In the genomic region with DNA sequence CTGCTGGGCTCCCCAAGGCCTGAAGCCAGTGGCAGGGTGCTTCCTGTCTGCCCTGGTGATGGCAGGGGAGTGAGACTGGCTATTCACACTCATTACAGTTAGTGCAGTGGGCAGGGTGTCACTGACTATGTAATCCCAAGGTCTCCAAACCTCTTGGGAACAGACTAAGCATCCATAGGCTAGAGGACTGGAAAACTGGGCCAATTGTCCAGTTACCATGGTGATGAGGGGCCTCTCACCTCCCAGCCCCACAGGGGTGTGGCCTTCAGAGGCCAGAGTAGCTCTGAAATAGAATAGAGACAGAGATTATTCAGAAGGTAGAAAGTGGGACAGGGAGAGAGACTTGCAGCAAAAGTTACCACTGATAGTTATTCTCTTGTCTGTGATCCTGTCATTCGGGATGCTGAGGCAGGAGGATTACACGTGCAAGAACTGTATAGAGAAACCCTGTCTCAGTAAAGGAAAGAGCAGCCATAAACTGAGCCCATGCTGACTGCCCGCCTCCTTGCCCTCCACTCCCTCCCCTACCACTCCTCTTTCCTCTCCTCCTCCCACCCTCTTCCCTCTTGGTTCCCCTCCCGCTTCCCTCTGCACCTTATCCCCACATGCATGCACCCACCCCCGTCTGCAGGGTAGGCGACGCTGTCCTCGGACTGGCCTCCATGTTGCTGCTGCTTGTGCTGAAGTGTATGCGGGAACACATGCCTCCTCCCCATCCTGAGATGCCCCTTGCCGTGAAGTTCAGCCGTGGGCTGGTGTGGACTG, we compare ENCODE assay signal across 8 mouse cellular contexts. TPM values are rescaled to one million over a fixed set of nuclear protein-coding genes. Genes with fewer than 3 reads are reported as not detected.
A peak's percentile ranks its signal among the peaks of the same experiment; 100 is the strongest.
DNase-seq lines count a peak whose midpoint lies in the region; ATAC-seq lines count a peak whose summit lies in the region.

No protein-coding gene starts in this region.

- H3K9me3 ChIP-seq in lung, embryonic 16.5 days (ENCODE audit: control insufficient read depth, low read length) = no peaks in the 10 kb centered on the region
- H3K9me3 ChIP-seq in forebrain, embryonic 12.5 days = no peaks in the 10 kb centered on the region
- H3K9me3 ChIP-seq in liver, embryonic 15.5 days (replicated peaks) = no peaks in the 10 kb centered on the region
- no peaks in the 10 kb centered on the region for H3K9me3 ChIP-seq in stomach, embryonic 15.5 days

- no peak overlapping the region for H3K4me3 ChIP-seq in lung, embryonic 16.5 days (ENCODE audit: low read length)
- H3K4me3 ChIP-seq in forebrain, embryonic 12.5 days (replicated peaks) = peak overlapping the region; percentile 22; the same call in 1 of the 2 replicates
- no peak overlapping the region for H3K4me3 ChIP-seq in liver, embryonic 15.5 days (replicated peaks)
- no peak overlapping the region for H3K4me3 ChIP-seq in stomach, embryonic 15.5 days (replicated peaks)

- 0 out of 2 replicates have a peak overlapping the region, but pooled peaks have one; percentile 20 for H3K9ac ChIP-seq in lung, embryonic 16.5 days (ENCODE audit: low read length)
- peak overlapping the region; percentile 30; the same call in 1 of the 2 replicates for H3K9ac ChIP-seq in forebrain, embryonic 12.5 days
- no peak overlapping the region for H3K9ac ChIP-seq in liver, embryonic 15.5 days
- no peak overlapping the region for H3K9ac ChIP-seq in stomach, embryonic 15.5 days

- no peak; the same call in 1 of the 2 replicates for ATAC-seq in lung, embryonic 16.5 days (ENCODE audit: low read depth)
- peak; percentile 53 for ATAC-seq in forebrain, embryonic 12.5 days (ENCODE audit: low FRiP score)
- ATAC-seq in liver, embryonic 15.5 days (ENCODE audit: insufficient read depth) = no peak
- 0 out of 2 replicates have a peak, but pooled peaks have one; percentile 41 for ATAC-seq in stomach, embryonic 15.5 days (ENCODE audit: insufficient read depth, low FRiP score, low read depth)

- DNase-seq in lung, postnatal 14 days = no peak
- no peak for DNase-seq in B cell, adult 2 months
- no peak for DNase-seq in left cerebral cortex, adult 8-10 months (ENCODE audit: low spot score in 2 of 2)
- DNase-seq in right cerebral cortex, postnatal 14 days = no peak

- H3K4me2 ChIP-seq in lung, embryonic 16.5 days (ENCODE audit: low read depth, low read length) = peak overlapping the region; percentile 19; the same call in 1 of the 2 replicates
- peak overlapping the region; percentile 47 for H3K4me2 ChIP-seq in forebrain, embryonic 12.5 days
- peak overlapping the region; percentile 23; the same call in 1 of the 2 replicates for H3K4me2 ChIP-seq in liver, embryonic 15.5 days
- 0 out of 2 replicates have a peak overlapping the region, but pooled peaks have one; percentile 9 for H3K4me2 ChIP-seq in stomach, embryonic 15.5 days

- H3K4me1 ChIP-seq in lung, embryonic 16.5 days (replicated peaks; ENCODE audit: control insufficient read depth, insufficient read depth, low read length) = no peaks in the 10 kb centered on the region
- peaks cover 19% of the 10 kb centered on the region for H3K4me1 ChIP-seq in forebrain, embryonic 12.5 days
- no peaks in the 10 kb centered on the region; the same call in 1 of the 2 replicates for H3K4me1 ChIP-seq in liver, embryonic 15.5 days (replicated peaks)
- H3K4me1 ChIP-seq in stomach, embryonic 15.5 days = peaks cover 3% of the 10 kb centered on the region

- H3K36me3 ChIP-seq in lung, embryonic 16.5 days (ENCODE audit: control insufficient read depth, insufficient read depth, low read length) = 0 out of 2 replicates have a peak, but pooled peaks cover 3% of the 10 kb centered on the region
- H3K36me3 ChIP-seq in forebrain, embryonic 12.5 days (replicated peaks) = peaks cover 7% of the 10 kb centered on the region
- H3K36me3 ChIP-seq in liver, embryonic 15.5 days (replicated peaks) = no peaks in the 10 kb centered on the region; the same call in 1 of the 2 replicates
- H3K36me3 ChIP-seq in stomach, embryonic 15.5 days = 0 out of 2 replicates have a peak, but pooled peaks cover 4% of the 10 kb centered on the region

- 35% methylated on average over 11 of the region's 11 CpGs for WGBS in lung, embryonic 16.5 days
- WGBS in forebrain, embryonic 12.5 days = 20% methylated on average over 11 of the region's 11 CpGs
- WGBS in liver, embryonic 15.5 days (ENCODE audit: insufficient replicate concordance) = 28% methylated on average over 11 of the region's 11 CpGs
- 42% methylated on average over 11 of the region's 11 CpGs for whole genome bisulfite sequencing in stomach, embryonic 15.5 days

- no peaks in the 10 kb centered on the region for H3K27me3 ChIP-seq in lung, embryonic 16.5 days (ENCODE audit: control insufficient read depth, insufficient read depth, low read depth, low read length)
- no peaks in the 10 kb centered on the region for H3K27me3 ChIP-seq in forebrain, embryonic 12.5 days
- H3K27me3 ChIP-seq in liver, embryonic 15.5 days = peaks cover under 1% of the 10 kb centered on the region; the same call in 1 of the 2 replicates
- H3K27me3 ChIP-seq in stomach, embryonic 15.5 days (replicated peaks) = no peaks in the 10 kb centered on the region

- H3K27ac ChIP-seq in lung, embryonic 16.5 days (ENCODE audit: low read length) = no peak overlapping the region
- H3K27ac ChIP-seq in forebrain, embryonic 12.5 days = peak overlapping the region; percentile 73
- H3K27ac ChIP-seq in liver, embryonic 15.5 days (replicated peaks) = no peak overlapping the region
- no peak overlapping the region for H3K27ac ChIP-seq in stomach, embryonic 15.5 days

RNA-seq across cellular contexts. Expression of a gene that starts 7.6 kb away (rescaled TPM):
- 12.4 and 12.6 TPM in 2 replicates for polyA plus RNA-seq in lung, embryonic 16.5 days (2015; fragmentation: Nextera tagmentation; extraction: Ambion mirVana)
- 5.1 and 6.3 TPM in 2 replicates for polyA plus RNA-seq in forebrain, embryonic 12.5 days (2016; fragmentation: Nextera tagmentation; extraction: Ambion mirVana)
- 1.6 and 2.6 TPM in 2 replicates for polyA plus RNA-seq in liver, embryonic 15.5 days (2015; fragmentation: Nextera tagmentation; extraction: Ambion mirVana)
- 9.2 and 9.9 TPM in 2 replicates for polyA plus RNA-seq in stomach, embryonic 15.5 days (2015; fragmentation: Nextera tagmentation; extraction: Ambion mirVana)
- total RNA-seq in left cerebral cortex, adult 8-10 months (2022) = 1 to 10 TPM; 3.3 to 4.8 (median 3.8) TPM

RNA-seq across cellular contexts. Expression of a gene that starts 7.6 kb away (rescaled TPM):
- 6.7 and 8.4 TPM in 2 replicates for polyA plus RNA-seq in lung, embryonic 16.5 days (2015; fragmentation: Nextera tagmentation; extraction: Ambion mirVana)
- polyA plus RNA-seq in forebrain, embryonic 12.5 days (2016; fragmentation: Nextera tagmentation; extraction: Ambion mirVana) = 4.4 and 6.2 TPM in 2 replicates
- 1.9 and 2.3 TPM in 2 replicates for polyA plus RNA-seq in liver, embryonic 15.5 days (2015; fragmentation: Nextera tagmentation; extraction: Ambion mirVana)
- polyA plus RNA-seq in stomach, embryonic 15.5 days (2015; fragmentation: Nextera tagmentation; extraction: Ambion mirVana) = 8.2 and 8.3 TPM in 2 replicates
- 1 to 10 TPM; 4.5 to 5.5 (median 5.3) TPM for total RNA-seq in left cerebral cortex, adult 8-10 months (2022)

RNA-seq across cellular contexts. Expression of a gene that starts 29.9 kb away (rescaled TPM):
- 6.8 and 7.5 TPM in 2 replicates for polyA plus RNA-seq in lung, embryonic 16.5 days (2015; fragmentation: Nextera tagmentation; extraction: Ambion mirVana)
- polyA plus RNA-seq in forebrain, embryonic 12.5 days (2016; fragmentation: Nextera tagmentation; extraction: Ambion mirVana) = 1.9 and 2.0 TPM in 2 replicates
- polyA plus RNA-seq in liver, embryonic 15.5 days (2015; fragmentation: Nextera tagmentation; extraction: Ambion mirVana) = 4.2 TPM in 2 replicates
- 7.3 and 7.6 TPM in 2 replicates for polyA plus RNA-seq in stomach, embryonic 15.5 days (2015; fragmentation: Nextera tagmentation; extraction: Ambion mirVana)
- 1 to 10 TPM; 4.5 to 5.7 (median 5.5) TPM for total RNA-seq in left cerebral cortex, adult 8-10 months (2022)

RNA-seq across cellular contexts. Expression of a gene that starts 55.4 kb away (rescaled TPM):
- 0.05 TPM in 1 of 2 replicates, not detected in the other for polyA plus RNA-seq in lung, embryonic 16.5 days (2015; fragmentation: Nextera tagmentation; extraction: Ambion mirVana)
- polyA plus RNA-seq in forebrain, embryonic 12.5 days (2016; fragmentation: Nextera tagmentation; extraction: Ambion mirVana) = 0.06 and 0.13 TPM in 2 replicates
- 0.21 and 0.35 TPM in 2 replicates for polyA plus RNA-seq in liver, embryonic 15.5 days (2015; fragmentation: Nextera tagmentation; extraction: Ambion mirVana)
- 1.8 and 2.0 TPM in 2 replicates for polyA plus RNA-seq in stomach, embryonic 15.5 days (2015; fragmentation: Nextera tagmentation; extraction: Ambion mirVana)
- under 1 TPM; 0.09 to 0.27 (median 0.19) TPM for total RNA-seq in left cerebral cortex, adult 8-10 months (2022)

Comparison
In these comparisons a context has a peak if more than half of its experiments do, and no peak if none do; other contexts are left out.
1. ATAC-seq: peak in forebrain, embryonic 12.5 days (single experiment) and stomach, embryonic 15.5 days (single experiment); none in lung, embryonic 16.5 days (single experiment) and liver, embryonic 15.5 days (single experiment).
2. H3K9ac ChIP-seq: peak in lung, embryonic 16.5 days (single experiment) and forebrain, embryonic 12.5 days (single experiment); none in liver, embryonic 15.5 days (single experiment) and stomach, embryonic 15.5 days (single experiment).
3. Peak in every context shown above with its lines, with median percentiles within 50 percentile points of each other: H3K4me2 ChIP-seq.